Mouse (Mus musculus) lung, adult 2 months (tissue): Measurements from ENCODE around the gene Gm28308.

Experiments used
- CTCF ChIP-seq: fragments of 200-500 bp; IDR thresholded peaks from 2 replicates; pipeline ENCODE4 v1.5.1; 2011; ENCODE audit warnings: mild to moderate bottlenecking, low read length, control low read depth; ENCODE audit not compliant: insufficient read depth
- POLR2A ChIP-seq: fragments of 200-500 bp; IDR thresholded peaks from 2 replicates; pipeline ENCODE4 v1.6.1; 2011; ENCODE audit warnings: low read depth, mild to moderate bottlenecking, control low read depth, low read length, borderline replicate concordance; ENCODE audit errors: extremely low read depth

DNA sequence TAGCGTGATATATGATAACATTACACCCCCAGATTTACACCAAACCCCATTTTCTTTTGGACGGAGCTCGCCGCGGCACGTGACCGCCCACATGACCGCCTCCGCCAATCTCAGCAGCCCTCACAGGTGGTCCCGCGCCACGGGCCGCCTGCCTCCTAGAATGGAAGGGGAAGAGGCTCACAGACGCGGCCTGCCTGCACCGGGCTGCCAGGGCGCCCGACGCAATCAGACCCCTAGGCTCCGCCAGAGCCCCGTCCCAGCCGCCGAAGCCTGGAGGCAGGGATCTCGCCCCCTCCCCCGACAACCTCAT, 4.3 kb upstream of the Gm28308 start:
- TF ChIP-seq POLR2A (no peak), CTCF (no peak)
